Mouse (Mus musculus) myocyte (in vitro differentiated cells): ENCODE data around the gene Gm49340. TPM values are rescaled to one million over a fixed set of nuclear protein-coding genes. Genes with fewer than 3 reads are reported as not detected.

Source experiments
- H3K27me3 ChIP-seq: one replicate; pipeline ENCODE4 v1.6.1; 2011; ENCODE audit not compliant: control insufficient read depth, insufficient read depth, insufficient read length
- H3K36me3 ChIP-seq: one replicate; pipeline ENCODE4 v1.6.1; 2011; ENCODE audit not compliant: control insufficient read depth, insufficient read depth
- H3K4me2 ChIP-seq: one replicate; pipeline ENCODE4 v1.6.1; 2011; ENCODE audit warnings: low read depth, control low read depth
- H3K4me3 ChIP-seq: one replicate; pipeline ENCODE4 v1.5.1; 2011; ENCODE audit warnings: mild to moderate bottlenecking, control low read depth, moderate library complexity
- H3K79me2 ChIP-seq: one replicate; pipeline ENCODE4 v1.6.1; 2011; ENCODE audit not compliant: control insufficient read depth, insufficient read depth
- H3ac ChIP-seq: one replicate; pipeline ENCODE4 v1.6.1; 2011; ENCODE audit not compliant: control insufficient read depth, insufficient read length
- CEBPB ChIP-seq: IDR thresholded peaks from 2 replicates; pipeline ENCODE4 v1.6.1; 2011; ENCODE audit warnings: mild to moderate bottlenecking, moderate library complexity; ENCODE audit not compliant: poor library complexity, insufficient read depth, severe bottlenecking
- E2F4 ChIP-seq: IDR thresholded peaks from one replicate; pipeline ENCODE4 v1.6.1; 2011; ENCODE audit warnings: mild to moderate bottlenecking, control low read depth, moderate library complexity; ENCODE audit not compliant: insufficient read depth
- MAX ChIP-seq: IDR thresholded peaks from one replicate; pipeline ENCODE4 v1.6.1; 2011; ENCODE audit warnings: low read depth, mild to moderate bottlenecking, control low read depth
- MYOD1 ChIP-seq, 3 experiments: IDR thresholded peaks; one replicate each; pipeline ENCODE4 v1.6.1; 2011; ENCODE audit warnings: control low read depth in 2 of 3, low read depth in 2 of 3, mild to moderate bottlenecking in 2 of 3, moderate library complexity in 1 of 3; ENCODE audit not compliant: insufficient read length in 2 of 3, control insufficient read depth in 1 of 3
- MYOG ChIP-seq, 3 experiments: IDR thresholded peaks; one replicate each; pipeline ENCODE4 v1.6.1; 2011; ENCODE audit warnings: control low read depth in 2 of 3, low read depth in 2 of 3, mild to moderate bottlenecking in 2 of 3; ENCODE audit not compliant: insufficient read length in 2 of 3, control insufficient read depth in 1 of 3, insufficient read depth in 1 of 3
- POLR2A ChIP-seq: IDR thresholded peaks from one replicate; pipeline ENCODE4 v1.6.1; 2011; ENCODE audit warnings: low read depth, mild to moderate bottlenecking, control low read depth, moderate library complexity; ENCODE audit not compliant: insufficient read length
- POLR2AphosphoS2 ChIP-seq: IDR thresholded peaks from one replicate; pipeline ENCODE4 v1.6.1; 2011; ENCODE audit warnings: low read depth, control low read depth; ENCODE audit not compliant: insufficient read length
- REST ChIP-seq: IDR thresholded peaks from one replicate; pipeline ENCODE4 v1.6.1; 2011; ENCODE audit warnings: mild to moderate bottlenecking, control low read depth, moderate library complexity; ENCODE audit not compliant: insufficient read depth, insufficient read length
- SRF ChIP-seq: IDR thresholded peaks from one replicate; pipeline ENCODE4 v1.6.1; 2011; ENCODE audit warnings: low read depth; ENCODE audit not compliant: control insufficient read depth, insufficient read length
- TCF12 ChIP-seq: IDR thresholded peaks from one replicate; pipeline ENCODE4 v1.6.1; 2011; ENCODE audit warnings: mild to moderate bottlenecking, control low read depth; ENCODE audit not compliant: poor library complexity, insufficient read depth, severe bottlenecking
- TCF3 ChIP-seq: IDR thresholded peaks from one replicate; pipeline ENCODE4 v1.6.1; 2011; ENCODE audit warnings: low read depth, control low read depth; ENCODE audit not compliant: insufficient read length
- USF1 ChIP-seq: IDR thresholded peaks from one replicate; pipeline ENCODE4 v1.6.1; 2011; ENCODE audit warnings: low read depth, mild to moderate bottlenecking, control low read depth, moderate library complexity
- polyA plus RNA-seq: library from polyadenylated mRNA; unstranded; fragments of >200 nt; fragmentation: generic; extraction: Trizol; gene quantifications from one replicate; pipeline ENCODE4 v1.2.1, GENCODE M21; 2012; ENCODE audit warnings: missing spikeins

The Gm49340 gene
- polyA plus RNA-seq, 1 experiment: not detected

DNA sequence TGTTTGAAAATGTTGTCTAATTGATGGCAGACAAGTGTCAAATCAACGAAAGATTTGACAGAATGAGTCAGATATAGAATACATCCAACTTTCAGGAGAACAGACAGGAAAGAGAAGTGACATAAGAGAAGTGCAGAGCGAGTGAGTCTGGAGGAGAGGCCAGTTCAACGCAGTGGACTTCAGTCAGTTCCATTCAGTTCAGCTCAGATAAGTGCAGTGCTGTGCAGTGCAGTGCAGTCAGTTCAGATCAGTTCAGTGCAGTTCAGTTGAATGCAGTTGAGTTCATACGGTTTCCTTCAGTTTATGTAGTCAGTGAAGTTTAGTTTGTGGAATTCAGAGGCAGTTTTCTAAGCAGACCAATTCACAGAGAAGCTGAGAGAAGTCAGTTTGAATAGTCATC is 7.4 kb downstream of the Gm49340 start:
- H3K27me3 ChIP-seq: no peaks in the 10 kb centered on the region
- H3ac ChIP-seq: no peak overlapping the region
- H3K4me3 ChIP-seq: no peak overlapping the region
- H3K79me2 ChIP-seq: no peaks in the 10 kb centered on the region
- no peaks in the 10 kb centered on the region for H3K36me3 ChIP-seq
- no peak overlapping the region for H3K4me2 ChIP-seq
- no peak for TF ChIP-seq MAX

DNA sequence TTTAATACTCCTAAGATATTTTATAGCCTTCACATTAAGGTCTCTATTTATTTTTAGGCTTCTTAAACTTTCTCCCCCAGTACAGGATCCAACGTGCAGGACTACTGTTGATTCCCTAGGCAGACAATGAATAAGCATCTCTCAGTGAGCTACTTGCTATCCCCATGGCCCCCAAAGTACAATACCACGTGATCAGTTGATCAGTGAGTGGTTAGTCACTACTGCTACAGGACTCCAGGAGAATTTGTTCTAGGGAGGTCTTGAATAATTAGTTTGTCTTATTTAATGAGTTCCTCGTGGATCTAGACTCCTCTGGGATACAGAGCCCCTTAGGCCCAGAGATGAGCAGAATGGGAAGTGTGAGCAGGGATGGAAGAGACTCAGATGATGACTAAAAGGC is 20.9 kb downstream of the Gm49340 start, which contains the start of gene Olfr20:
TSS of gene Olfr20 (plus strand) at position 301 of the 400 bp plus-strand sequence.
- H3ac ChIP-seq: no peak within 1 kb of the TSS
- no peak within 1 kb of the TSS for H3K4me3 ChIP-seq
- no peak within 1 kb of the TSS for H3K4me2 ChIP-seq
- no peak for TF ChIP-seq POLR2AphosphoS2
- no peak for TF ChIP-seq MYOG (IDR thresholded peaks at IDR 0.05; ENCODE audit: control insufficient read depth in 1 of 3, insufficient read depth in 1 of 3, insufficient read length in 2 of 3, low read depth in 2 of 3)
- TF ChIP-seq REST: no peak
- no peak for TF ChIP-seq TCF3
- no peak for TF ChIP-seq E2F4
- TF ChIP-seq TCF12: no peak
- H3K27me3 ChIP-seq: no peaks in the 10 kb centered on the region
- H3K36me3 ChIP-seq: no peaks in the 10 kb centered on the region
- H3K79me2 ChIP-seq: no peaks in the 10 kb centered on the region

DNA sequence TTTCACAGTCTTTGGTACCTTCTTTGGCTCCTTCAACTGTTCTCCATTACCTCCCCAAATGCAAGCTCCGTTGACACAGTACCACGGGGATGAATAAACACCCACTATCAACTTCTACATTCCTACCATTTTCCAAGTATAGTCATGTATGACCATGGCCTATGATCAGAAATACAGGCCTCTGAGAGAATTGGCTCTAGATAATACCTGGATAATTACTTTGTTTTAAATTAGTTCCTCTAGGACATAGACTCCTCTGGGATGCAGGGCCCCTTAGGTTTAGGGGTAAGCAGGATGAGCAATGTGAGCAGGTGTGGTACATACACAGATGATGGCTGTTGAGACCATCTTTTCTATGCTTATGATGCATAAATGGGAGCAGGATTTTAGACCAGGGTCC is 41.4 kb downstream of the Gm49340 start, which contains the start of gene Olfr376:
TSS of gene Olfr376 (plus strand) at position 301 of the 400 bp plus-strand sequence.
- Histone ChIP-seq H3ac (no peak within 1 kb of the TSS), H3K27me3 (no peaks in the 10 kb centered on the region), H3K36me3 (no peaks in the 10 kb centered on the region), H3K4me3 (no peak within 1 kb of the TSS), H3K79me2 (no peaks in the 10 kb centered on the region), H3K4me2 (no peak within 1 kb of the TSS)
- TF ChIP-seq TCF3 (no peak), TCF12 (no peak), CEBPB (no peak), MAX (no peak), USF1 (no peak), REST (no peak), E2F4 (no peak), MYOG (IDR thresholded peaks at IDR 0.05; ENCODE audit: control insufficient read depth in 1 of 3, insufficient read depth in 1 of 3, insufficient read length in 2 of 3, low read depth in 2 of 3) (no peak), POLR2A (no peak), MYOD1 (IDR thresholded peaks at IDR 0.05; ENCODE audit: control insufficient read depth in 1 of 3, insufficient read length in 2 of 3, low read depth in 2 of 3) (no peak)

DNA sequence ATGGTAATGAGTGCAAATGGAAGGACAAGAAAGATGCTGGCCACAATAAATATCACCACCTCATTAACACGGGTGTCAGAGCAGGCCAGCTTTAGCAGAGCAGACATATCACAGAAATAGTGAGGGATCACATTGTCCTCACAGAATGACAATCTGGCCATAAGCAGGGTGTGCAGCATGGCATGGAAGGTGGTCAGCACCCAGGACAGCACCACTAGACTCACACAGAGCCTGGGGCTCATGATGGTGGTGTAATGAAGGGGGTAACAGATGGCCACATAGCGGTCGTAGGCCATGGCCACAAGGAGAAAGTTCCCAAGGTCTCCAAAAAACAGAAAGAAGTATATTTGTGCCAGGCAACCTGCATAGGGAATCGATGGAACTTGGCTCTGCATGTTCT is 65.8 kb downstream of the Gm49340 start:
- no peaks in the 10 kb centered on the region for H3K36me3 ChIP-seq
- no peak overlapping the region for H3ac ChIP-seq
- no peak overlapping the region for H3K4me2 ChIP-seq
- TF ChIP-seq REST (peak; percentile 85), POLR2AphosphoS2 (no peak)
- H3K27me3 ChIP-seq: no peaks in the 10 kb centered on the region
- H3K4me3 ChIP-seq: no peak overlapping the region
- no peaks in the 10 kb centered on the region for H3K79me2 ChIP-seq

DNA sequence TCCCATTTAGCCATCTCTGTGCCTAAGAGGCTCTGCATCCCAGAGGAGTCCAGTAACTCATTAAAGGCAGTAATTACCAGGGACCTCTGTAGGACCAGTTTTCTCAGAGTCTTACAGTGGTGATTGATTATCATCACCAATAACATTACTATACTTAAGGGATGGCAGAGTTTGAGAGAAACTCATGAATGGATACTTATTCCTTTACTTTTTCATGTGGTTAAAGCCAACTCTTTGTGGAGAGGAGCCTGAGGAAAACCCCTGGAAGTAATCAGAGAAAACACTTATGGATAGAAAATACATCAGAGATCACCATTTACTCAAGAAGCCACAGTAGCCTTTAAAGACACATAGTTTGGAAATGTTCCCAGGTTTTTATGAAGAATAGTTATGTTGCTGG is 70.0 kb downstream of the Gm49340 start, which contains the start of gene Olfr1:
TSS of gene Olfr1 (minus strand) at position 101 of the 400 bp plus-strand sequence.
- no peak within 1 kb of the TSS for H3K4me3 ChIP-seq
- TF ChIP-seq E2F4 (no peak), MYOD1 (IDR thresholded peaks at IDR 0.05; ENCODE audit: control insufficient read depth in 1 of 3, insufficient read length in 2 of 3, low read depth in 2 of 3) (no peak), TCF3 (no peak), TCF12 (no peak), POLR2A (no peak), MYOG (IDR thresholded peaks at IDR 0.05; ENCODE audit: control insufficient read depth in 1 of 3, insufficient read depth in 1 of 3, insufficient read length in 2 of 3, low read depth in 2 of 3) (no peak), POLR2AphosphoS2 (no peak), REST (no peak), USF1 (no peak), CEBPB (no peak), MAX (no peak), SRF (no peak)
- H3ac ChIP-seq: no peak within 1 kb of the TSS
- H3K36me3 ChIP-seq: no peaks in the 10 kb centered on the region
- no peaks in the 10 kb centered on the region for H3K79me2 ChIP-seq
- H3K4me2 ChIP-seq: no peak within 1 kb of the TSS
- H3K27me3 ChIP-seq: no peaks in the 10 kb centered on the region

Other genes with a start within 250 kb of the Gm49340 start
- 0.06 TPM for gene Itgae, start 239.2 kb upstream of the Gm49340 start, polyA plus RNA-seq
- 3.3 TPM for gene Haspin, start 191.4 kb upstream of the Gm49340 start, polyA plus RNA-seq
- gene P2rx5, start 169.3 kb upstream of the Gm49340 start, polyA plus RNA-seq: 3.5 TPM
- gene Emc6, start 152.7 kb upstream of the Gm49340 start, polyA plus RNA-seq: 68.2 TPM
- 85.2 TPM for gene Tax1bp3, start 152.7 kb upstream of the Gm49340 start, polyA plus RNA-seq
- 11.6 TPM for gene Ctns, start 130.7 kb upstream of the Gm49340 start, polyA plus RNA-seq
- gene Shpk, start 130.3 kb upstream of the Gm49340 start, polyA plus RNA-seq: 1.3 TPM
- 0.17 TPM for gene Trpv1, start 95.4 kb upstream of the Gm49340 start, polyA plus RNA-seq
- gene Trpv3, start 62.4 kb upstream of the Gm49340 start, polyA plus RNA-seq: 0.05 TPM
- gene Aspa, start 145 bp upstream of the Gm49340 start, polyA plus RNA-seq: 5.3 TPM
- not detected for gene Spata22, start within 50 bp of the Gm49340 start, polyA plus RNA-seq
- gene Olfr20, start 21.0 kb downstream of the Gm49340 start, polyA plus RNA-seq: not detected
- gene Olfr376, start 41.5 kb downstream of the Gm49340 start, polyA plus RNA-seq: not detected
- not detected for gene Olfr1, start 69.9 kb downstream of the Gm49340 start, polyA plus RNA-seq
- gene Olfr378, start 98.7 kb downstream of the Gm49340 start, polyA plus RNA-seq: not detected
- gene Olfr380, start 127.8 kb downstream of the Gm49340 start, polyA plus RNA-seq: not detected
- not detected for gene Olfr381, start 161.9 kb downstream of the Gm49340 start, polyA plus RNA-seq
- gene Olfr382, start 187.5 kb downstream of the Gm49340 start, polyA plus RNA-seq: not detected